Mouse (Mus musculus) forebrain, embryonic 16.5 days (tissue): ENCODE measurements around the gene Bbs4. TPM values are rescaled to one million over a fixed set of nuclear protein-coding genes. Genes with fewer than 3 reads are reported as not detected.

Experiments
- ATAC-seq: fragments of 200-750 bp; cut with Nextera tagmentation; 2 replicates; pipeline ENCODE4 v1.8.0; 2017; ENCODE audit warnings: mild to moderate bottlenecking, moderate library complexity
- H3K27ac ChIP-seq: fragments of 300-500 bp; sonication (generic); 2 replicates; pipeline ENCODE4 v1.5.1; 2014; ENCODE audit warnings: low read length, control low read depth
- H3K27me3 ChIP-seq: fragments of 300-500 bp; sonication (generic); replicated peaks from 2 replicates; pipeline ENCODE4 v1.6.1; 2014; ENCODE audit warnings: low read length; ENCODE audit not compliant: control insufficient read depth, insufficient read depth
- H3K36me3 ChIP-seq: fragments of 300-500 bp; sonication (generic); 2 replicates; pipeline ENCODE4 v1.6.1; 2014; ENCODE audit not compliant: control insufficient read depth, insufficient read depth
- H3K4me1 ChIP-seq: fragments of 300-500 bp; sonication (generic); replicated peaks from 2 replicates; pipeline ENCODE4 v1.6.1; 2014; ENCODE audit warnings: low read length; ENCODE audit not compliant: control insufficient read depth, insufficient read depth
- H3K4me2 ChIP-seq: fragments of 300-500 bp; sonication (generic); 2 replicates; pipeline ENCODE4 v1.6.1; 2014; ENCODE audit warnings: mild to moderate bottlenecking, low read length, control low read depth
- H3K4me3 ChIP-seq: fragments of 300-500 bp; sonication (generic); replicated peaks from 2 replicates; pipeline ENCODE4 v1.5.1; 2014; ENCODE audit warnings: mild to moderate bottlenecking, low read length, control low read depth
- H3K9ac ChIP-seq: fragments of 300-500 bp; sonication (generic); replicated peaks from 2 replicates; pipeline ENCODE4 v1.6.1; 2014; ENCODE audit warnings: low read depth, low read length, control low read depth
- H3K9me3 ChIP-seq: fragments of 300-500 bp; sonication (generic); 2 replicates; pipeline ENCODE4 v1.6.1; 2016; ENCODE audit warnings: low read length; ENCODE audit not compliant: control insufficient read depth
- WGBS: fragments of 180-500 bp; shearing (Covaris S2); extraction: QIAGEN DNeasy Blood & Tissue Kit; methylation state at CpG from one replicate; pipeline ENCODE4 v1.1.7; 2014; 5-methylcytosine and 5-hydroxymethylcytosine counted together
- polyA plus RNA-seq: library from polyadenylated mRNA; unstranded; fragments of >200 nt; fragmentation: Nextera tagmentation; extraction: Ambion mirVana; gene quantifications from 2 replicates; pipeline ENCODE4 v1.2.1, GENCODE M21; 2015

The Bbs4 gene
- polyA plus RNA-seq, 1 experiment from 2014 or later, result 43.1 TPM

GRCm38 (mm10) chr9:59310582-59311283, 42.6 kb downstream of the Bbs4 start:
- no peak overlapping the region for H3K27ac ChIP-seq
- H3K27me3 ChIP-seq, result no peaks in the 10 kb centered on the region
- no peak for ATAC-seq
- H3K36me3 ChIP-seq, result peaks cover 31% of the 10 kb centered on the region
- no peak overlapping the region for H3K4me2 ChIP-seq
- no peak overlapping the region for H3K4me3 ChIP-seq
- 87% methylated on average over 8 of the region's 8 CpGs for WGBS
- H3K4me1 ChIP-seq, result no peaks in the 10 kb centered on the region
- no peaks in the 10 kb centered on the region for H3K9me3 ChIP-seq
- no peak overlapping the region for H3K9ac ChIP-seq

GRCm38 (mm10) chr9:59307890-59308289, 45.4 kb downstream of the Bbs4 start:
- H3K4me3 ChIP-seq, result no peak overlapping the region
- H3K9me3 ChIP-seq, result no peaks in the 10 kb centered on the region
- H3K27me3 ChIP-seq, result no peaks in the 10 kb centered on the region
- ATAC-seq, result no peak
- H3K4me2 ChIP-seq, result no peak overlapping the region
- peaks cover 29% of the 10 kb centered on the region for H3K36me3 ChIP-seq
- 89% methylated on average over 2 of the region's 2 CpGs for WGBS
- no peaks in the 10 kb centered on the region for H3K4me1 ChIP-seq
- no peak overlapping the region for H3K9ac ChIP-seq
- no peak overlapping the region for H3K27ac ChIP-seq

- Histone ChIP-seq H3K9ac (no peak overlapping the region), H3K4me3 (no peak overlapping the region), H3K4me2 (no peak overlapping the region), H3K27ac (no peak overlapping the region), H3K9me3 (no peaks in the 10 kb centered on the region), H3K36me3 (peaks cover 7% of the 10 kb centered on the region), H3K4me1 (peaks cover 8% of the 10 kb centered on the region), H3K27me3 (no peaks in the 10 kb centered on the region)
- ATAC-seq, result no peak
- WGBS, result 96% methylated on average over 2 of the region's 2 CpGs
Measured at GRCm38 (mm10) chr9:59296419-59296818, 56.9 kb downstream of the Bbs4 start.

- peak overlapping the region; percentile 73 for H3K4me3 ChIP-seq
- H3K4me2 ChIP-seq, result peak overlapping the region; percentile 61
- no peak for ATAC-seq
- no peaks in the 10 kb centered on the region for H3K36me3 ChIP-seq
- H3K9ac ChIP-seq, result no peak overlapping the region; the same call in 1 of the 2 replicates
- WGBS, result 43% methylated on average over 3 of the region's 3 CpGs
- no peaks in the 10 kb centered on the region for H3K9me3 ChIP-seq
- no peak overlapping the region for H3K27ac ChIP-seq
- H3K27me3 ChIP-seq, result no peaks in the 10 kb centered on the region
- peaks cover 14% of the 10 kb centered on the region for H3K4me1 ChIP-seq
Measured at GRCm38 (mm10) chr9:59292493-59292875, 60.8 kb downstream of the Bbs4 start.

GRCm38 (mm10) chr9:59291688-59292492, 61.4 kb downstream of the Bbs4 start:
- ATAC-seq, result peak; percentile 75
- no peaks in the 10 kb centered on the region for H3K36me3 ChIP-seq
- peak overlapping the region; percentile 86 for H3K27ac ChIP-seq
- H3K4me2 ChIP-seq, result peak overlapping the region; percentile 61
- H3K9ac ChIP-seq, result peak overlapping the region; percentile 76
- H3K4me3 ChIP-seq, result peak overlapping the region; percentile 73
- H3K27me3 ChIP-seq, result no peaks in the 10 kb centered on the region
- peaks cover 14% of the 10 kb centered on the region for H3K4me1 ChIP-seq
- WGBS, result under 1% methylated on average over 50 of the region's 50 CpGs
- no peaks in the 10 kb centered on the region for H3K9me3 ChIP-seq

- peaks cover 14% of the 10 kb centered on the region for H3K4me1 ChIP-seq
- H3K9ac ChIP-seq, result peak within 1 kb of the TSS; percentile 77
- peak within 1 kb of the TSS; percentile 72 for H3K4me2 ChIP-seq
- no peaks in the 10 kb centered on the region for H3K9me3 ChIP-seq
- peak; percentile 98 for ATAC-seq
- under 1% methylated on average over 58 of the region's 58 CpGs for WGBS
- no peaks in the 10 kb centered on the region for H3K27me3 ChIP-seq
- no peaks in the 10 kb centered on the region for H3K36me3 ChIP-seq
- H3K4me3 ChIP-seq, result peak within 1 kb of the TSS; percentile 73
- peak within 1 kb of the TSS; percentile 95 for H3K27ac ChIP-seq
Measured at GRCm38 (mm10) chr9:59290957-59291687, 62.2 kb downstream of the Bbs4 start, which contains the start of gene Adpgk. Gene Adpgk, plus strand, starts transcription at chr9:59291558.

- H3K36me3 ChIP-seq, result no peaks in the 10 kb centered on the region
- peaks cover 14% of the 10 kb centered on the region for H3K4me1 ChIP-seq
- no peak overlapping the region for H3K4me3 ChIP-seq
- H3K4me2 ChIP-seq, result no peak overlapping the region
- no peak for ATAC-seq
- H3K27ac ChIP-seq, result no peak overlapping the region
- H3K9me3 ChIP-seq, result no peaks in the 10 kb centered on the region
- WGBS, result 76% methylated on average over 6 of the region's 6 CpGs
- H3K9ac ChIP-seq, result no peak overlapping the region
- no peaks in the 10 kb centered on the region for H3K27me3 ChIP-seq
Measured at GRCm38 (mm10) chr9:59289529-59290115, 63.7 kb downstream of the Bbs4 start.

GRCm38 (mm10) chr9:59288685-59289410, 64.5 kb downstream of the Bbs4 start:
- H3K9me3 ChIP-seq, result no peaks in the 10 kb centered on the region
- no peaks in the 10 kb centered on the region for H3K27me3 ChIP-seq
- H3K36me3 ChIP-seq, result no peaks in the 10 kb centered on the region
- H3K27ac ChIP-seq, result no peak overlapping the region
- H3K4me1 ChIP-seq, result peaks cover 14% of the 10 kb centered on the region
- no peak for ATAC-seq
- WGBS, result 74% methylated on average over 3 of the region's 3 CpGs
- no peak overlapping the region for H3K9ac ChIP-seq
- no peak overlapping the region for H3K4me3 ChIP-seq
- H3K4me2 ChIP-seq, result no peak overlapping the region
